Mouse (Mus musculus) stomach, postnatal 0 days (tissue): ENCODE measurements around the gene Acin1. TPM values are rescaled to one million over a fixed set of nuclear protein-coding genes. Genes with fewer than 3 reads are reported as not detected.

Experiments
- ATAC-seq: fragments of 200-750 bp; cut with Nextera tagmentation; 2 replicates; pipeline ENCODE4 v1.8.0; 2017; ENCODE audit not compliant: low FRiP score, low TSS enrichment
- DNase-seq: peaks from one replicate; pipeline ENCODE4 v3.0.0-alpha.2; 2016; ENCODE audit warnings: low spot score
- H3K27ac ChIP-seq: fragments of 300-500 bp; sonication (generic); replicated peaks from 2 replicates; pipeline ENCODE4 v1.5.1; 2014; ENCODE audit warnings: mild to moderate bottlenecking, control low read depth
- H3K27me3 ChIP-seq: fragments of 300-500 bp; sonication (generic); 2 replicates; pipeline ENCODE4 v1.6.1; 2014; ENCODE audit warnings: low read length; ENCODE audit not compliant: control insufficient read depth, insufficient read depth
- H3K36me3 ChIP-seq: fragments of 300-500 bp; sonication (generic); 2 replicates; pipeline ENCODE4 v1.6.1; 2014; ENCODE audit warnings: low read length, mixed read lengths; ENCODE audit not compliant: control insufficient read depth, insufficient read depth
- H3K4me1 ChIP-seq: fragments of 300-500 bp; sonication (generic); replicated peaks from 2 replicates; pipeline ENCODE4 v1.6.1; 2014; ENCODE audit warnings: antibody characterized with exemption; ENCODE audit not compliant: control insufficient read depth, insufficient read depth
- H3K4me2 ChIP-seq: fragments of 300-500 bp; sonication (generic); replicated peaks from 2 replicates; pipeline ENCODE4 v1.6.1; 2014; ENCODE audit warnings: low read depth, mild to moderate bottlenecking, control low read depth, moderate library complexity
- H3K4me3 ChIP-seq: fragments of 300-500 bp; sonication (generic); 2 replicates; pipeline ENCODE4 v1.5.1; 2014; ENCODE audit warnings: low read depth, low read length, control low read depth
- H3K9ac ChIP-seq: fragments of 300-500 bp; sonication (generic); 2 replicates; pipeline ENCODE4 v1.6.1; 2014; ENCODE audit warnings: mild to moderate bottlenecking, low read length, control low read depth, mixed read lengths
- H3K9me3 ChIP-seq: fragments of 300-500 bp; sonication (generic); 2 replicates; pipeline ENCODE4 v1.6.1; 2016; ENCODE audit warnings: low read length; ENCODE audit not compliant: control insufficient read depth
- CTCF ChIP-seq: IDR thresholded peaks from 2 replicates; pipeline ENCODE4 v1.5.1; 2016; ENCODE audit warnings: antibody characterized with exemption, low read depth, mild to moderate bottlenecking, moderate library complexity
- EP300 ChIP-seq: optimal IDR thresholded peaks from 2 replicates; pipeline ENCODE3; 2016; ENCODE audit warnings: antibody characterized with exemption
- WGBS: fragments of 180-500 bp; shearing (Covaris S2); extraction: QIAGEN DNeasy Blood & Tissue Kit; methylation state at CpG from one replicate; pipeline ENCODE4 v1.1.7; 2014; 5-methylcytosine and 5-hydroxymethylcytosine counted together
- polyA plus RNA-seq: library from polyadenylated mRNA; unstranded; fragments of >200 nt; fragmentation: Nextera tagmentation; extraction: Ambion mirVana; gene quantifications from 2 replicates; pipeline ENCODE4 v1.2.1, GENCODE M21; 2015

Gene Acin1
- polyA plus RNA-seq, 1 experiment from 2014 or later, result 46.9 TPM

DNA sequence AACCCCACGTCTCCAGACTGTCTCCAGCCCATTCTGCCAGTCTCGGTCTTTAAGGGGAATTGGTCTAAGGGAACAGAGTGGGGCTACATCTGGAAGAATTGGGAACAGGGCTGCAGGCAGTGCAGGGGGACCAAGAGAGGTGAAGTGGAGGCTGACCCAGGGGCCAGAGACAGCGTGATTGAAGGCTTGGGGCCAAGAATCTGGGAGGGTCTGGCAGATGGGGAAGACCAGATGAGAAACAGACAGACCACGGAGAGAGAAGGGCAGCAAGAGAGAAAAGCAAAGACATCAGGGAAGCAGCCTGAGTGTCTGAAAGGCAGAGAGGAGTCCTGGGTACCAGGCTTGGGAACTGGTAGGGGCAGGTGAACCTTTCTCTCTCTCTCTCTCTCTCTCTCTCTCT lies 46.6 kb downstream of the Acin1 start:
- DNase-seq (no peak), ATAC-seq (no peak)
- no peak overlapping the region for H3K27ac ChIP-seq
- H3K9me3 ChIP-seq, result no peaks in the 10 kb centered on the region
- no peaks in the 10 kb centered on the region for H3K4me1 ChIP-seq
- H3K27me3 ChIP-seq, result no peaks in the 10 kb centered on the region
- H3K4me2 ChIP-seq, result no peak overlapping the region
- H3K4me3 ChIP-seq, result no peak overlapping the region
- 39% methylated on average over 4 of the region's 4 CpGs for WGBS
- no peak overlapping the region; the same call in 1 of the 2 replicates for H3K9ac ChIP-seq
- TF ChIP-seq CTCF, result no peak
- no peak for TF ChIP-seq EP300
- H3K36me3 ChIP-seq, result peaks cover 21% of the 10 kb centered on the region

GRCm38 (mm10) chr14:54638210-54638609 lies 48.5 kb downstream of the Acin1 start:
- no peak overlapping the region for H3K4me2 ChIP-seq
- no peaks in the 10 kb centered on the region for H3K9me3 ChIP-seq
- no peak overlapping the region for H3K9ac ChIP-seq
- no peak for TF ChIP-seq EP300
- peak; percentile 45 for TF ChIP-seq CTCF
- no peak overlapping the region for H3K4me3 ChIP-seq
- no peaks in the 10 kb centered on the region for H3K4me1 ChIP-seq
- no peak overlapping the region for H3K27ac ChIP-seq
- ATAC-seq, result no peak
- no peaks in the 10 kb centered on the region for H3K27me3 ChIP-seq
- WGBS, result 71% methylated on average over 5 of the region's 5 CpGs
- H3K36me3 ChIP-seq, result peaks cover 6% of the 10 kb centered on the region; the same call in 1 of the 2 replicates
- no peak for DNase-seq

GRCm38 (mm10) chr14:54636954-54637353 lies 49.8 kb downstream of the Acin1 start:
- ATAC-seq (no peak), DNase-seq (peak; percentile 57)
- Histone ChIP-seq H3K4me3 (no peak overlapping the region), H3K27me3 (no peaks in the 10 kb centered on the region), H3K36me3 (peaks cover 8% of the 10 kb centered on the region; the same call in 1 of the 2 replicates), H3K27ac (no peak overlapping the region), H3K9ac (no peak overlapping the region), H3K9me3 (no peaks in the 10 kb centered on the region), H3K4me2 (no peak overlapping the region), H3K4me1 (no peaks in the 10 kb centered on the region)
- 52% methylated on average over 8 of the region's 8 CpGs for whole genome bisulfite sequencing
- TF ChIP-seq CTCF (peak; percentile 90), EP300 (no peak)

- DNase-seq (no peak), ATAC-seq (no peak)
- no peak overlapping the region for H3K27ac ChIP-seq
- no peaks in the 10 kb centered on the region for H3K9me3 ChIP-seq
- H3K4me1 ChIP-seq, result no peaks in the 10 kb centered on the region
- H3K27me3 ChIP-seq, result no peaks in the 10 kb centered on the region
- H3K4me3 ChIP-seq, result no peak overlapping the region
- H3K4me2 ChIP-seq, result no peak overlapping the region
- 89% methylated on average over 4 of the region's 4 CpGs for WGBS
- TF ChIP-seq EP300, result no peak
- peak; percentile 36 for TF ChIP-seq CTCF
- no peak overlapping the region for H3K9ac ChIP-seq
- peaks cover 8% of the 10 kb centered on the region; the same call in 1 of the 2 replicates for H3K36me3 ChIP-seq
Observed at GRCm38 (mm10) chr14:54634182-54634581, 52.5 kb downstream of the Acin1 start.

DNA sequence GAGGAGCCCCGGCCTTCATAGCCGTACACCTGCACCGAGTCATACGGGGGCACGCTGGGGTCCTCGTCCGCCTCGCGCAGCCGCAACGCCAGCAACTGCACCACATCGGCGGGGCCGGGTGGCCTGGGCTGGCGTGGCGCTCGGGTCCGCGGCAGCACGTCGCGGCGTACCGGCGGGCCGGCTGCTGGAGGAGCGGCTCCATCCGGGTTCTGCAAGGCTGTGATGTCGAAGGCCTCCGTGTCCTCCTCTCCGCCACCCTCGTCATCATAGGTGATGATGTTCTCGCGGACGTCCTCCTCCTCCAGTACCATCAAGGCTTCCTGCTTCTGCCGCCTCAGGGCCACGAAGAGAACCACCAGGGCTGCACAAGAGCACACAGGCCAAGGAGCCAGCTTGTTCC lies 54.5 kb downstream of the Acin1 start:
- DNase-seq (no peak), ATAC-seq (no peak)
- H3K4me2 ChIP-seq, result no peak overlapping the region
- 91% methylated on average over 36 of the region's 37 CpGs for WGBS
- TF ChIP-seq EP300, result no peak
- no peak for TF ChIP-seq CTCF
- no peaks in the 10 kb centered on the region for H3K27me3 ChIP-seq
- no peaks in the 10 kb centered on the region for H3K9me3 ChIP-seq
- no peak overlapping the region for H3K4me3 ChIP-seq
- no peak overlapping the region for H3K9ac ChIP-seq
- H3K27ac ChIP-seq, result no peak overlapping the region
- H3K4me1 ChIP-seq, result no peaks in the 10 kb centered on the region
- peaks cover 8% of the 10 kb centered on the region; the same call in 1 of the 2 replicates for H3K36me3 ChIP-seq

- TF ChIP-seq EP300 (no peak), CTCF (no peak)
- Histone ChIP-seq H3K27ac (no peak overlapping the region), H3K36me3 (0 out of 2 replicates have a peak, but pooled peaks cover 8% of the 10 kb centered on the region), H3K4me2 (no peak overlapping the region), H3K9ac (no peak overlapping the region), H3K4me3 (no peak overlapping the region), H3K27me3 (no peaks in the 10 kb centered on the region), H3K9me3 (no peaks in the 10 kb centered on the region), H3K4me1 (no peaks in the 10 kb centered on the region)
- ATAC-seq (no peak), DNase-seq (no peak)
- WGBS, result 63% methylated on average over 4 of the region's 4 CpGs
Observed at GRCm38 (mm10) chr14:54631240-54631599, 55.5 kb downstream of the Acin1 start.
